Mouse (Mus musculus): ENCODE measurements at regions not wholly inside any gene's neighbourhood (a gene's known extent, or its start where the extent isn't known, plus 50 kb on each side); places are given as distances from the start of the nearest gene placed in this dataset.
A peak's percentile ranks its signal among the peaks of the same experiment; 100 is the strongest.

DNA sequence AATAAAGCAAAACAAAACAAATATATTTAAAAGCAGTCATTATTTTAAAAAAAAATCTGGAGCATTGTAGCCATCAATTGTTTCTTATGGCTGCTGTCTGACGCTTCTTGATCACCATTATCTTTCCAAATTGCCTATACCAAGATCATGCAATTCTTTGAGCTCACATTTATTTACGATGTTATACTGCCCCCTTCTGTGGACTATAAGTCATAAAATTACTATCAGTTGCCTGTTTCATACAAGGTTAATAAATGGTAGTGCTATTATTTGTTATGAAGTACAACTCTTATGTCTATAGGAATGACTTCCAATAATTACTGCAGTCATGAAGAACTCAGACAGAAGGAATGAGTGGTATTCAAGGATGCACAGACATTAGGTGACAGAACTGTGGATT lies 57.3 kb upstream of the Eda2r start:
- DNase-seq (ENCODE audit: low spot score in 2 of 2), result no peak

DNA sequence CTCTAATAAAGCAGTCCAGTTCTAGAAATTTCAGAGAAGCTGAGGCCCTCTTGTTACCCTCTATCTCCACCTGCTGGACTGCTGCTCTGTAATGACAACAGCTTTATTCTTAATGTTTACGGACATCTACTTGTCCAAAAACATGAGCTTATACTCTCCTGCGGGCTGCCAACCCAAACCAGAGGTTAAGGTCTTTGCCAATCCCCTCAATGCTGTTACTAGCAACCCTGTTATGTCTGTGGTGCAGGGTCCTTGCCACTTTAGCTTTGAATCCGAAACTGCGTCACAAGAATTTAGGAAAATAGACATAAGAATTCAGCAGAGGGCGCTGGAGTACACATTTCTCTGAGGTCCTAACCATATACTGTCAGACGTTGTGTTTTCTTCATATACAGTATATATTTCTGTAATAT lies 54.4 kb upstream of the Eda2r start:
- peak; percentile 39 to 56 for DNase-seq (ENCODE audit: low spot score in 2 of 2)
